Mouse (Mus musculus): ENCODE results near the gene Gm10073.
A peak's percentile ranks its signal among the peaks of the same experiment; 100 is the strongest.
"Not testable (repeated sequence)": the region's sequence is repeated elsewhere in the genome, so short reads cannot be mapped to it uniquely, and the experiment has no call there.

The Gm10073 gene

GRCm38 (mm10) chr8:106597067-106597466 lies 23.8 kb upstream of the Gm10073 start:
- no peak for DNase-seq (ENCODE audit: low spot score)

DNA sequence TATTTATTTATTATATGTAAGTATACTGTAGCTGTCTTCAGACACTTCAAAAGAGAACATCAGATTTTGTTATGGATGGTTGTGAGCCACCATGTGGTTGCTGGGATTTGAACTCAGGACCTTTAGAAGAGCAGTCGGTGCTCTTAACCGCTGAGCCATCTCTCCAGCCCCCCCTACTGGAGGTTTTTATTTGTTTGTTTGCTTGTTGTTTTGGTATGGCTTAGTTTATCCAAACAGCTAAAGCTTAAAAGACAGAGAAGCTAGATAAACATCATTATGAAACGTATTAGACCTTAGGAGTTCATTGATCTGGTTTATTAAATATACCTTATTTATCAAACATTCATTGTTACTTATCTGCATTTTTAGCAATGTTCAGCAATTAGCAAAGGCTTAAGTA lies 22.4 kb upstream of the Gm10073 start:
- DNase-seq (ENCODE audit: low spot score) = not testable (repeated sequence)

- DNase-seq (ENCODE audit: low spot score) = no peak
These were observed 19.2 kb upstream of the Gm10073 start for GRCm38 (mm10) chr8:106592458-106592857.

DNA sequence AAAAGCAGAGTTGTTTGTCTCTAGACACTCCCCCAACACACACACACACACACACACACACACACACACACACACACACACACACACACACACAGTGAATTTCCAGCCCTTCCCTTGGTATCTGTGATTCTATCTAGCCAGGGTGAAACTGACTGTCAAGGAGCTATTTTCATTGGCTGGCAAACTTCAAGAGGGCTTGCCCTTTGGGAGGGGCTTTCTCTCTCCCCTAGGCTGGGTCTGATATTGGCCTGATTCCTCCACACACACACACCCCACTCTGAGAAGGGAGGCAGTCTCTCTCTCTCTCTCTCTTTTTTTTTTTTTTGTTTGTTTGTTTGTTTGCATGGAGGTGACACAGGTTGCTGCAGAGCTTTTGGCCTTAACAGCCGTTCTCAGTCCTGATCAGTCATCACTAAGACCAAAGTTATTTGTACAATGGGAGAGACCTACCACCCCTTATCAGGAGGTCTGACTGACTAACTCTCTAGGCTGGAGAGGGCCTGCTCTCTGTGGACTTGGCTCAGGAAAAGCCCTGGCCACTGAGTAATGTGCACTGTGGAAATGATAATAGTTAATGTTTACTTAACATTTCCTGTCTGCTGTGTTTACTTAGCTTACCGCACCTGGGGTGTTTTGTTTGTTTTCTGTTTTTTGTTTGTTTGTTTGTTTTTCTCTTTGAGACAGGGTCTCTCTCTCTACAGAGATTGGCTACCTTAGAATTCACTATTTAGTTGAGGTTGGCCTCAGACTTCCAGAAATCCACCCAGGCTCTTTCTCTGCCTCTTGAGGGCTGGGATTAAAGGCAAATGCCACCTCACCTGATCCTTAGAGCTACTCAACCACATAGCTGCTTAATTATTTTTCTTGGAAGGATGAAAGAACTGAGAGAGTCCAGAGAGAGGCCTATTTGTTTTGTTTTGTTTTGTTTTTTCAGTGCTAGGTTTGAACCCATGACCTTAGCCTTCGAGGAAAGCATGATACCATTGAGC lies 15.5 kb upstream of the Gm10073 start:
- no peak for DNase-seq (ENCODE audit: low spot score)

DNA sequence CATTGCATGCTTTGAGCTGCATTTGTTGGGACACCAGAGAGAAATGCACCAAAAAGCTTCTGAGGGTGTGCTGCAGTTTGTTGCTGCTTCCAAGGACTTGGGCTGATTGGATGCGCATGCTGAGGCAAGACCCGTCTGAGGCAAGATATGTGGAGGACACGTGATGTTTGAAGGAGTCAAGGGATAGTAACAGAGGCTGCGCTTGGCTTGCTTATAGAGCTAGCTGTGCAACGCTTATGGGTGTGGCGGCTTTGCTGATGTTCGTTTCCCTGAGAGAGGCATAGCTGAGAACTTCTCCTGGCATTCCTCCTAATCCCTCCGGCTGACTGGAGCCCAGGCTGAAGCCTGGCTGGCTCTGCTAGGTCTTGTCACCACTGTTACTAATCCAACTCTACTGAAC lies 13.6 kb upstream of the Gm10073 start:
- DNase-seq (ENCODE audit: low spot score) = no peak

DNA sequence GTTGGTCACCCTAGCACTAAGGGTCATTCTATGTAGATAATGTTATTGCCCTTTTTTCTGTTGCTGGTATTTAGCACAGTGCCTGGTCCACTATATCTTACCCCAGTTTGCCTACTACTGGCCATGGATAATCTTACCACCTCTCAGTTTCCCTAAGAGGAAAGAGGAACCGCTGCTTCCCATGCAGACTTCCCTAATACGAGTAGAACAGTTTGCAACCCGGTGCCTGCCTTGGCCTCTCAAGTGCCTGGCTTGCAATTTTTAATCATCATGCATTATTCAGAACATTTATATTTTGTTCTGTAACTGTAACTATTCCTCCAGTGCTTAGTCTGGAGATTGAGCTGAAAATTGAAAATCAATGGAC lies 12.4 kb upstream of the Gm10073 start:
- DNase-seq (ENCODE audit: low spot score) = no peak

GRCm38 (mm10) chr8:106584942-106585670 lies 11.8 kb upstream of the Gm10073 start:
- DNase-seq (ENCODE audit: low spot score) = no peak

DNA sequence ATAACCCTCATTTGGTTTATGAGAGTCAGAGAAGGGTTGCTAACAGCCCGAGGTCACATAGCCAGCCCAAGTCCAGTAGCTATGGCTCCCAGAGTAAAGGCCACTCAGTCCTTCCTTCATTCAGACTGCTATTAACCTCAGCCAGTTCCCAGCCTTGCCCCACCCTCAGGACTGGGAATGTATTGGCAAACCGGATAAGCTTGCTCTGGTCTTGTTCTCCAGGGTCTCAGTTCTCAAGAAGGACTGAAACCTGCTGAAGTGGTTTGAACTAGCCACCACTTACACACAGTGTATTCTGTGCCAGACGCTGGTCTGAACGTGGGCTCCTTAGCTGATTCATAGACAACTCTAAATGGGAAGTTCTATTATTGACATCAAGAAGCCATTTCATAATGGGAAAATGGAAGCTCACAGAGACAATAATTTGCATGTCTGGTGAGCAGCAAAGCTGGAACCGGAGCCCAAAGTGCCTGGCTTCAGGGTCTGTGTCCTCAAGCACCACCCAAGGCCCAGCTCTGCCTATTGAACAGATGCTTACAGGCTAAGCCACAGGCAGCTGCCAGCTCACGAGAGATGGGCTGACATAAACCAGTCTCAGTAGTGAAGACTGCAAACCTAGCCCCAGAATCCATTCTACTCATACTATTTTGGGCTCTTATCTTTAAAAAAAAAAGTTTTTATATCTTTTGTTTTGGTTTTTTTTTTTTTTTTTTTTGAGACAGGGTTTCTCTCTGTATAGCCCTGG lies 8.3 kb upstream of the Gm10073 start:
- no peak for DNase-seq (ENCODE audit: low spot score)

DNA sequence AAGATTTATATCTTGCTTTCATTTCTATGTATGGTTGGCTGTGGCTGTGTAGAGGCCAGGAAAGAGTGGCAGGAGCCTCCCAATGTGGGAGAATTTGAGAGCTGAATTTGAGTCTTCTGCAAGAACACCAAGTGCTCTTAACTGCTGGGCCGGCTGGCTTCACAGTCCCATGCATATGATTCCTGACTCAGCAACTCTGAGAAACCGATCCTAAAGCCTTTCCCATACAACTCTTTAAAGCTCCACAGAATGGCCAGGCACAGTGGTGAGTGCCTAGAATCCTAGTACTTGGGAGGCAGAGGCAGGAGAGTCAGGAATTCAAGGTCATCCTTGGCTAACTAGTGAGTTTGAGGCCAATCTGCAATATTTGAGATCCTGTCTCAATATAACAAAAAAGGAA lies 6.2 kb upstream of the Gm10073 start:
- no peak for DNase-seq (ENCODE audit: low spot score)

GRCm38 (mm10) chr8:106576849-106577555 lies 3.7 kb upstream of the Gm10073 start:
- DNase-seq (ENCODE audit: low spot score) = no peak

GRCm38 (mm10) chr8:106574283-106574682 lies 1.0 kb upstream of the Gm10073 start:
- no peak for DNase-seq (ENCODE audit: low spot score)

- DNase-seq (ENCODE audit: low spot score) = not testable (repeated sequence)
These were observed 1.1 kb downstream of the Gm10073 start for GRCm38 (mm10) chr8:106572175-106572574.

- no peak for DNase-seq (ENCODE audit: low spot score)
These were observed 1.6 kb downstream of the Gm10073 start for GRCm38 (mm10) chr8:106571551-106572172.

GRCm38 (mm10) chr8:106570386-106570785 lies 2.9 kb downstream of the Gm10073 start:
- no peak for DNase-seq (ENCODE audit: low spot score)

- no peak for DNase-seq (ENCODE audit: low spot score)
These were observed 4.3 kb downstream of the Gm10073 start for GRCm38 (mm10) chr8:106569006-106569405.

- DNase-seq (ENCODE audit: low spot score) = no peak
These were observed 9.5 kb downstream of the Gm10073 start for GRCm38 (mm10) chr8:106563691-106564182.

- DNase-seq (ENCODE audit: low spot score) = peak; percentile 12
These were observed 12.0 kb downstream of the Gm10073 start for GRCm38 (mm10) chr8:106561097-106561865.

DNA sequence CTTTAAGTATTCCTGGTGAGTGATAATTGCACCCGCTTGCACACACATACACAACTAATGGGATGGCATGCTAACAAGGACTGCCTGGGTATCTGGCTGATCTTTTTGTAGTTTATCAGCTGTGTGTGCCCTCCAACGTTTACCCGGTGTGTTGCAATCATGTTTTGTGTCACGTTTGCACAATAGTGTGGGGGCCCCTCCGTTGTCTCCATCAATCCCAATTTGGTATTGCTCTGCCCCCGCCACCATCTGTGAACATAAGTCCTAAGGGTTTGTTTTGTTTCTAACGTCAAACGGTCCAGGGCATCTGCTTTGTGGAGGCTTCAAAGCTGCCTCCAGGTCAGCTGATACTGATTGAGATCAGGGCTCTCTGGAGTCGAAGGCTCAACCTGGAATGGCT lies 13.4 kb downstream of the Gm10073 start:
- no peak for DNase-seq (ENCODE audit: low spot score)

- no peak for DNase-seq (ENCODE audit: low spot score)
These were observed 17.1 kb downstream of the Gm10073 start for GRCm38 (mm10) chr8:106556068-106556645.

- DNase-seq (ENCODE audit: low spot score) = no peak
These were observed 19.2 kb downstream of the Gm10073 start for GRCm38 (mm10) chr8:106554011-106554410.

All from spleen, adult 12 weeks (tissue).